Mouse (Mus musculus) erythroblast, embryonic 14.5 days (primary cell): ENCODE data around the gene Pth1r.

Experiments used
- GATA1 ChIP-seq: IDR thresholded peaks from 2 replicates; pipeline ENCODE4 v1.6.1; 2012; ENCODE audit warnings: low read length, inconsistent platforms, mixed read lengths
- TAL1 ChIP-seq: IDR thresholded peaks from 3 replicates; pipeline ENCODE4 v1.6.1; 2012; ENCODE audit warnings: low read length, inconsistent platforms, mixed read lengths

GRCm38 (mm10) chr9:110762763-110763162 is 15.8 kb upstream of the Pth1r start:
- no peak for TF ChIP-seq TAL1
- TF ChIP-seq GATA1: no peak
